Mouse (Mus musculus) T-helper 17 cell (primary cell): ENCODE measurements around the gene Pacrg.

Experiments
- in situ Hi-C, 2 experiments: fragments of 300-600 bp; cut with MboI, MseI; formaldehyde crosslinking; loops; 1 replicate in 1 of 2; 2 replicates in 1 of 2; pipeline ENCODE4 v1.15.1; 2025; ENCODE audit warnings: high pct_unique_total_duplicates in 2 of 2

Gene Pacrg

GRCm38 (mm10) chr17:10552295-10553056 is 287.6 kb downstream of the Pacrg start:
- in situ Hi-C loops = no loop called here

- in situ Hi-C loops = no loop called here
These were observed 289.2 kb downstream of the Pacrg start for GRCm38 (mm10) chr17:10550781-10551520.

GRCm38 (mm10) chr17:10549825-10550224 is 290.3 kb downstream of the Pacrg start:
- in situ Hi-C loops = no loop called here

- in situ Hi-C loops = no loop called here
These were observed 291.1 kb downstream of the Pacrg start for GRCm38 (mm10) chr17:10548969-10549368.

- in situ Hi-C loops = no loop called here
These were observed 299.3 kb downstream of the Pacrg start for GRCm38 (mm10) chr17:10540772-10541171.

- in situ Hi-C loops = no loop called here
These were observed 305.9 kb downstream of the Pacrg start for GRCm38 (mm10) chr17:10534206-10534605.

- in situ Hi-C loops = no loop called here
These were observed 306.6 kb downstream of the Pacrg start for GRCm38 (mm10) chr17:10533461-10533860.

- in situ Hi-C loops = no loop called here
These were observed 309.1 kb downstream of the Pacrg start for GRCm38 (mm10) chr17:10531024-10531423.

- in situ Hi-C loops = no loop called here
These were observed 310.7 kb downstream of the Pacrg start for GRCm38 (mm10) chr17:10529329-10529955.

GRCm38 (mm10) chr17:10521282-10521681 is 318.8 kb downstream of the Pacrg start:
- in situ Hi-C loops = no loop called here

GRCm38 (mm10) chr17:10519506-10520155 is 320.5 kb downstream of the Pacrg start:
- in situ Hi-C loops = no loop called here

- in situ Hi-C loops = no loop called here
These were observed 325.3 kb downstream of the Pacrg start for GRCm38 (mm10) chr17:10514812-10515211.

- in situ Hi-C loops = no loop called here
These were observed 329.0 kb downstream of the Pacrg start for GRCm38 (mm10) chr17:10510913-10511759.

GRCm38 (mm10) chr17:10510467-10510866 is 329.6 kb downstream of the Pacrg start:
- in situ Hi-C loops = no loop called here

- in situ Hi-C loops = loop anchor here in 1 of 2 experiments (10.0 kb wide), 1 partner anchor 1333 kb away; no protein-coding TSS in a partner anchor
These were observed 332.0 kb downstream of the Pacrg start for GRCm38 (mm10) chr17:10508088-10508487.

- in situ Hi-C loops = loop anchor here in 1 of 2 experiments (10.0 kb wide), 1 partner anchor 1333 kb away; no protein-coding TSS in a partner anchor
These were observed 332.6 kb downstream of the Pacrg start for GRCm38 (mm10) chr17:10507466-10507865.

GRCm38 (mm10) chr17:10506896-10507295 is 333.2 kb downstream of the Pacrg start:
- in situ Hi-C loops = loop anchor here in 1 of 2 experiments (10.0 kb wide), 1 partner anchor 1332 kb away; no protein-coding TSS in a partner anchor

- in situ Hi-C loops = loop anchor here in 1 of 2 experiments (10.0 kb wide), 1 partner anchor 1327 kb away; no protein-coding TSS in a partner anchor
These were observed 338.7 kb downstream of the Pacrg start for GRCm38 (mm10) chr17:10501439-10501838.

- in situ Hi-C loops = loop anchor here in 1 of 2 experiments (10.0 kb wide), 1 partner anchor 1326 kb away; no protein-coding TSS in a partner anchor
These were observed 339.2 kb downstream of the Pacrg start for GRCm38 (mm10) chr17:10500795-10501432.
